ENCODE assay signal across 30 mouse cellular contexts in genomic region chr4:72647130-72647529, GRCm38 (mm10).
A peak's percentile ranks its signal among the peaks of the same experiment; 100 is the strongest.
DNase-seq lines count a peak whose midpoint lies in the region; ATAC-seq and TF ChIP-seq lines count a peak whose summit lies in the region.
"Had no signal": no experiment of that assay in that cellular context is flagged by ENCODE, and none has a peak within 500 bp of the region (broad histone marks: within the 10 kb centered on the region; RNA-seq: fewer than 3 reads in every experiment).

No protein-coding gene starts in this region.

- H3K9ac ChIP-seq in hindbrain, postnatal 0 days (replicated peaks; ENCODE audit: low read length): no peak overlapping the region
- H3K9ac ChIP-seq: embryonic facial prominence, embryonic 12.5 days; embryonic facial prominence, embryonic 15.5 days; forebrain, postnatal 0 days; heart, embryonic 13.5 days; hindbrain, embryonic 14.5 days had no signal

- no peaks in the 10 kb centered on the region for H3K27me3 ChIP-seq in C2C12 (ENCODE audit: control insufficient read depth, insufficient read depth, insufficient read length)
- no peaks in the 10 kb centered on the region for H3K27me3 ChIP-seq in hindbrain, postnatal 0 days (ENCODE audit: insufficient read depth, low read length)
- H3K27me3 ChIP-seq: CH12.LX; embryonic facial prominence, embryonic 12.5 days; embryonic facial prominence, embryonic 15.5 days; heart, embryonic 13.5 days; Patski had no signal

- H3K27ac ChIP-seq in hindbrain, postnatal 0 days: no peak overlapping the region
- H3K27ac ChIP-seq: embryonic facial prominence, embryonic 12.5 days; embryonic facial prominence, embryonic 15.5 days; heart, adult 2 months; heart, embryonic 10.5 days; heart, embryonic 13.5 days; hindbrain, embryonic 14.5 days had no signal

- H3K36me3 ChIP-seq in C2C12 (ENCODE audit: control insufficient read depth, insufficient read depth): no peaks in the 10 kb centered on the region
- H3K36me3 ChIP-seq in hindbrain, postnatal 0 days (ENCODE audit: insufficient read depth, low read length): no peaks in the 10 kb centered on the region
- H3K36me3 ChIP-seq: embryonic facial prominence, embryonic 12.5 days; embryonic facial prominence, embryonic 15.5 days; G1E; heart, embryonic 10.5 days; heart, embryonic 13.5 days had no signal

- no peak for TF ChIP-seq CTCF in C2C12 (IDR thresholded peaks at IDR 0.05; ENCODE audit: control insufficient read depth, insufficient read depth, insufficient read length)
- no peak for TF ChIP-seq CTCF in brain, embryonic 14.5 days (IDR thresholded peaks at IDR 0.05; ENCODE audit: borderline replicate concordance, extremely low read depth, insufficient read depth, insufficient read length)
- no peak for TF ChIP-seq CTCF in hindbrain, postnatal 0 days (IDR thresholded peaks at IDR 0.05; ENCODE audit: low read depth)

- H3K4me3 ChIP-seq in C2C12 (ENCODE audit: insufficient read depth, poor library complexity, severe bottlenecking): no peak overlapping the region
- H3K4me3 ChIP-seq in hindbrain, postnatal 0 days (ENCODE audit: low read length): no peak overlapping the region
- H3K4me3 ChIP-seq: embryonic facial prominence, embryonic 12.5 days; embryonic facial prominence, embryonic 15.5 days; heart, adult 2 months; heart, embryonic 10.5 days; heart, embryonic 13.5 days had no signal

- no peak for ATAC-seq in hindbrain, postnatal 0 days
- ATAC-seq: activated CD4-positive, CD25-positive, alpha-beta regulatory T cell, adult 4 months; forebrain, embryonic 14.5 days; forebrain, postnatal 0 days; intestine, postnatal 0 days; Patski had no signal

- 75% methylated on average over 1 of the region's 1 CpGs for WGBS in hindbrain, postnatal 0 days

- no peak overlapping the region for H3ac ChIP-seq in C2C12 (ENCODE audit: control insufficient read depth, insufficient read length, low read depth)

- H3K4me2 ChIP-seq in hindbrain, postnatal 0 days (ENCODE audit: low read depth, low read length): no peak overlapping the region
- H3K4me2 ChIP-seq: embryonic facial prominence, embryonic 12.5 days; embryonic facial prominence, embryonic 15.5 days; heart, embryonic 13.5 days; hindbrain, embryonic 14.5 days had no signal

- DNase-seq in 3T3-L1 (ENCODE audit: low read depth, low spot score) (peak; percentile 48), R1 (ENCODE audit: low read depth, low spot score) (peak; percentile 42)
- DNase-seq in brain, embryonic 14.5 days (ENCODE audit: low read depth): peak; percentile 11
- DNase-seq in kidney, postnatal 4 days: no peak
- DNase-seq in hindbrain, postnatal 0 days (ENCODE audit: low spot score): no peak
- DNase-seq in adrenal gland, adult (ENCODE audit: inconsistent age in 2 of 2, low spot score in 1 of 2): no peak
- DNase-seq: adrenal gland, postnatal 10 days; adrenal gland, postnatal 36 days; cerebellum, adult 11-12 months; cerebellum, adult 9-10 months; cerebellum, postnatal 25 days; forebrain, postnatal 0 days; gastrocnemius, postnatal 10 days; gastrocnemius, postnatal 36 days; heart, adult 2 months; heart, postnatal 14 days; heart, postnatal 4 days; kidney, adult 2 months had no signal

- H3K4me1 ChIP-seq in hindbrain, postnatal 0 days (ENCODE audit: insufficient read depth, low read length): no peaks in the 10 kb centered on the region
- H3K4me1 ChIP-seq: embryonic facial prominence, embryonic 12.5 days; embryonic facial prominence, embryonic 15.5 days; heart, embryonic 10.5 days; heart, embryonic 13.5 days had no signal

- no peaks in the 10 kb centered on the region for H3K79me2 ChIP-seq in C2C12 (ENCODE audit: control insufficient read depth, insufficient read depth)

- TF ChIP-seq POLR2A in brain, embryonic 14.5 days (IDR thresholded peaks at IDR 0.05; ENCODE audit: borderline replicate concordance, extremely low read depth, insufficient read depth, insufficient read length, poor library complexity, severe bottlenecking): no peak

- H3K79me3 ChIP-seq in C2C12 (ENCODE audit: low read depth): no peaks in the 10 kb centered on the region

- H3K9me3 ChIP-seq in hindbrain, postnatal 0 days (ENCODE audit: low read length): no peaks in the 10 kb centered on the region
- H3K9me3 ChIP-seq: embryonic facial prominence, embryonic 12.5 days; embryonic facial prominence, embryonic 15.5 days; G1E; heart, embryonic 10.5 days had no signal

TF ChIP-seq in C2C12, 6 proteins besides CTCF, POLR2A, EP300 and RAD21:
- TF ChIP-seq MYOG (IDR thresholded peaks at IDR 0.05; ENCODE audit: control insufficient read depth, extremely low read depth, insufficient read length) (no peak), FOSL1 (IDR thresholded peaks at IDR 0.05; ENCODE audit: insufficient read depth, low read length, poor library complexity, severe bottlenecking) (peak; percentile 82)

Comparison
In these comparisons a context has a peak if more than half of its experiments do, and no peak if none do; other contexts are left out.
1. DNase-seq: peak in 3T3-L1 (single experiment), R1 (single experiment) and brain, embryonic 14.5 days (single experiment); none in kidney, postnatal 4 days (0 of 2), hindbrain, postnatal 0 days (single experiment) and adrenal gland, adult (0 of 2).